Mouse (Mus musculus) bone marrow macrophage, adult 2 months (primary cell): ENCODE results near the gene Scaf4.

ENCODE experiments used
- CTCF ChIP-seq: IDR thresholded peaks from 2 replicates; pipeline ENCODE4 v1.5.1; 2012; ENCODE audit warnings: low read depth, mild to moderate bottlenecking, low read length, moderate library complexity
- POLR2A ChIP-seq: IDR thresholded peaks from 2 replicates; pipeline ENCODE4 v1.6.1; 2012; ENCODE audit warnings: mild to moderate bottlenecking, low read depth, low read length, borderline replicate concordance

GRCm38 (mm10) chr16:90235188-90235587 is 49.1 kb downstream of the Scaf4 start:
- no peak for TF ChIP-seq POLR2A
- TF ChIP-seq CTCF = no peak
